Mouse (Mus musculus) E14TG2a.4 (cell line): ENCODE measurements at regions not wholly inside any gene's neighbourhood (a gene's known extent, or its start where the extent isn't known, plus 50 kb on each side); places are given as distances from the start of the nearest gene placed in this dataset.

Source experiments
- CTCF ChIP-seq: conservative IDR thresholded peaks from 2 replicates; pipeline ENCODE4 v1.5.1; 2014; ENCODE audit warnings: low read length
- NANOG ChIP-seq: IDR thresholded peaks from 2 replicates; pipeline ENCODE4 v1.6.1; 2014; ENCODE audit warnings: borderline replicate concordance, low read length, mixed read lengths
- POU5F1 ChIP-seq: IDR thresholded peaks from 2 replicates; pipeline ENCODE4 v1.6.1; 2014; ENCODE audit warnings: low read length, borderline replicate concordance

DNA sequence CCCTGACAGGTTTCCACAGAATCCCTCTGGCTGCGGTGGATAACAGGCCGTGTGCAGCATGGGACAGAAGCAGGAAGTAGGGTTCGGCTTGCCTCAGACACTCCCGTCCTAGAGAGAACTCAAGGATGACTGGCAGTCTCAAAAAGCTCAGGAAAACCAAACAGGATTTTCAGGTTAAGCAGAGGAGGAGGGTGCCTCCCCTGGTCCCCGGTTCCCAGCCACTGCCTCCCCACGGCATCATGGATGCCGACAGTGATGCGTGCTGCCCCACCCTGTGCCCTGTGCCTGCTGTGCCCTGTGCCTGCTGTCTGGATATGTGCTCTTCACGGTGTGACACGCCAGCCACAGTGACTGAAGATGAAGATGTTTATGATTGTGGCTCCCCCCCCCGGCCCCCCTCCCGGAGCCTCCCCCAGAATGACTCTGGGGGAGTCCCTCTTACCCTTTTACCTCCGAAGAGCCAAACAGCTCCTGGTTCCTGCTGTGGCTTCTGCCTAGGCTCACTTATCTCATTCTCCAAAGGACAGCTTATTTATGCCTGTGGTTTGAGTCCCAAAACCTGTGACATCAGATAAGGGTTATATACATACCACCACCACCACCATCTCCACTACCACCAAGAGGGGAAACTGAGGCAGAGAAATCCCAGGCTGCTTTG, 92.4 kb upstream of the Ptpn1 start:
- no peak for TF ChIP-seq CTCF
- no peak for TF ChIP-seq NANOG
- no peak for TF ChIP-seq POU5F1
